Mouse (Mus musculus): ENCODE data around the gene Nos2.

Nos2 gene

DNA sequence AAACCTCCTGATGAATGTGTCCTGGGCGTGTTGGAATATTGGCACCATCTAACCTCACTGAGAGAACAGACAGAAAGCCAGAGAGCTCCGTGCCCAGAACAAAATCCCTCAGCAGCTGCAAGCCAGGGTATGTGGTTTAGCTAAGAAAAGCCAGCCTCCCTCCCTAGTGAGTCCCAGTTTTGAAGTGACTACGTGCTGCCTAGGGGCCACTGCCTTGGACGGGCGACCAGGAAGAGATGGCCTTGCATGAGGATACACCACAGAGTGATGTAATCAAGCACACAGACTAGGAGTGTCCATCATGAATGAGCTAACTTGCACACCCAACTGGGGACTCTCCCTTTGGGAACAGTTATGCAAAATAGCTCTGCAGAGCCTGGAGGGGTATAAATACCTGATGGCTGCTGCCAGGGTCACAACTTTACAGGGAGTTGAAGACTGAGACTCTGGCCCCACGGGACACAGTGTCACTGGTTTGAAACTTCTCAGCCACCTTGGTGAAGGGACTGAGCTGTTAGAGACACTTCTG, at the start of gene Nos2:
Gene Nos2 (plus strand): TSS at position 377 of the 529 bp plus-strand sequence.
- no peak for DNase-seq (ENCODE audit: low read depth in 2 of 2, low spot score in 2 of 2)

- DNase-seq (ENCODE audit: low read depth in 2 of 2, low spot score in 2 of 2), result no peak
Measured at GRCm38 (mm10) chr11:78870891-78871290, 49.7 kb upstream of the Nos2 start.

DNA sequence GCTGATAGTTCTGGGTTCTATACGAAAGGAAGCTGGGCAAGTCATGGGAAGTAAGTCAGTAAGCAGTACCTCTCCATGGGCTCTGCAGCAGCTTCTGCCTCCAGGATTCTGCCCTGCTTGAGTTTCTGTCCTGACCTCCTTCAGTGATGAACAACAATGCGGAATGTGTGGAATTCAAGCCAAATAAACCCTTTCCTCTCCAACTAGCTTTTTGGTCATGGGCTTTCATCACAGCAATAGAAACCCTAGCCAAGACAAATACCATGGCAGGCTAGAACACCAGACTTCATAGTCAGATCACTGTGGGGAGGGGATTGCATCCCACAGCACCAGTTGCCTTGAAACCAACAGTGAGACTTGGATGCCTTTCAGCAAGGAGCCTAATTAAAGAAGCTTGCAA, 47.8 kb upstream of the Nos2 start:
- DNase-seq (ENCODE audit: low read depth in 2 of 2, low spot score in 2 of 2), result no peak

DNA sequence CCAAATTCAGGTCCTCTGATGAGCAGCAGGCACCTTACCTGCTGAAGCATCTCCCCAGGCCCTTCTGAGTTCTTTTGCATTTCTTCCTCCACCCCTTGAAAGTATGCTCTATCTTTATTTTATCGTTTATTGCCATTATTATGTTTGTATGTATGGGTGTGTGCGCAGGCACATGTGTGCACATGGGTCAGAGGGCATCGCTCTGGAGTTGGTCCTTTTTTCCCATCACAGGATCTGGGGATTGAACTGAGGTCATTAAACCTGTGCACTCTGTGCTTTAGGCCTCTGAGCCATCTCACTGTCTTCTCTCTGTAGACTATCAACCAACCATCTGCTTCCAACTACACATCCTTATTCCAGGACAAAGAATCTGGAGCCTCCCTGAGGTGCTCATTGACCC, 40.9 kb upstream of the Nos2 start:
- no peak for DNase-seq (ENCODE audit: low read depth in 2 of 2, low spot score in 2 of 2)

DNA sequence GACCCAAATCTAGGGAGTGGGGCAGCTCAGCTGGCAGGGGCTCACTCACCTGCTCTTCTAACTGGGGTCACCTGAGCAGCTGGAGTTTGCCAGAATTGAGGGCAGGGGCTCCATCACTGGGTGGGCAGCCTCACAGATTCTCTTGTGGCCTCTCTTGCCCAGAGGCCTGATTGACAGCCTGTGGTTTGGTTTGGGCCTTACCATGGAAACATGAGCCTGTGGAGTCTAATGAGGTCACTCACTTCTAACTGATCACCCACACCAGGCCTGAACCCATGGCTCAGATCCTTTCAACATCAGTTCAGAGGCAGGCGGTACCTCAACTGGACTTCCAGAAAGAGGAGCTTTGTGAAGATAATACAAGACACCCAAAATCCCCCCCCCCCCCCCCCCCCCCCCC, 33.9 kb upstream of the Nos2 start:
- DNase-seq (ENCODE audit: low read depth in 2 of 2, low spot score in 2 of 2), result no peak

DNA sequence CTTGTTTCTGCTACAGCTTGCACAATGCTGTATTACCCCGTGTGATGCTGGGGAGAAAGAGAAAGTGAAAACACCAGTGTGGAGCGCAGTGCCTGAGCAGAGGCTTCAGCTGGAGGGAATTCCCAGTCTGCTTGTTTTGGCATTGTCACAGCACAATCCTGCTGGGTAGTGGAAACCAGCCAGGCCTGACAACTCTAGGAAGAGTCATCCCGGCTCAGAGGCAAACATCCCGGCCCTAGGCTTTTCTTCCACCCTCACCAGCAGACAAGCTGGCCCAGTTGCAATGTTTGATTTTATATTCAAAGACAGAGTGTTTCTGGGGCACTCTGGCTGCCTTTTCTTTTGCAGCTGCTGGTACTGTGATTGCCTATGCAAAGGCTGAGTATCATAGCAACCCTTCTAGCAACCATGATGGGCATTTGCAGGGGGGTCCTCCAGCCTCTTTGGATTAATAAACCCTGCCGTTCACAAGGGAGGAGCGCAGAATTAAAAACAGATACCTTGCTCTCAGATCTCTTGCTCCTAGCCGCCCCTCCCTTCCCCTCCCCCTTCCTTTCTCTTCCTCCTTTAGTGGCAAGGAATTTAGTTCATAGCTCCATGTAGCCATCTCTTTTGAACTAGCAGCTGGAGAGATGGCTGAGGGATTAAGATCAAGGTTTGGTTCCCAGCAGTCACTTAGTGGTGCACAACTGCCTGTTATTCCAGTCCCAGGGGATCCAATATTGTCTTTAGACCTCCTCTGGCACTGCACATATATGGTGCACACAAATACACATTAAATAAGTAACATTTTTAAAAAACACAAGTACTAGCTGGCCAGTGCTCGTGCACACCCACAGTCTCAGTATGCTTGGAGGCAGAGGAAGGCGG, 33.2 kb upstream of the Nos2 start:
- peak in 1 of 2 experiments; percentile 1 for DNase-seq (ENCODE audit: low read depth in 2 of 2, low spot score in 2 of 2)

DNA sequence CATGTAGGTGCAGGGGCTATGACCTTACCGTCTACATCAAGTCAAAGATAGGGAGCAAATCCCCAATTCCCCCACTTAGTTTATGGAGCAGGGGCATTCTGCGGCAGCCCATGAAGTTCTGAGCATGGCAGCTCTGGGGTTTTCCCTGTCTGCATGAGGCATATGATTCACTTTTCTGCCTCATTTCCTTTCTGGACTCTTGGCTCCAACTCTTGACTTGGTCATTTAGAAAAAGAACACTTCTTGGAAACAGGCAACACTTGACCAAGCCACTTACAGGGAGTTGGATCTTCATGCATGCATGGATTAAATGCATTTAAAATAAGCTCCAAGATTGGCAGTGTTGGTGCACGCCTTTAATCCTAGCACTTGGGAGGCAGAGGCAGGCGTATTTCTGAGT, 31.4 kb upstream of the Nos2 start:
- DNase-seq (ENCODE audit: low read depth in 2 of 2, low spot score in 2 of 2), result no peak

- DNase-seq (ENCODE audit: low read depth in 2 of 2, low spot score in 2 of 2), result peak; percentile 22 to 40
Measured at GRCm38 (mm10) chr11:78896357-78897123, 24.0 kb upstream of the Nos2 start.

GRCm38 (mm10) chr11:78915473-78915872, 5.1 kb upstream of the Nos2 start:
- no peak for DNase-seq (ENCODE audit: low read depth in 2 of 2, low spot score in 2 of 2)

DNA sequence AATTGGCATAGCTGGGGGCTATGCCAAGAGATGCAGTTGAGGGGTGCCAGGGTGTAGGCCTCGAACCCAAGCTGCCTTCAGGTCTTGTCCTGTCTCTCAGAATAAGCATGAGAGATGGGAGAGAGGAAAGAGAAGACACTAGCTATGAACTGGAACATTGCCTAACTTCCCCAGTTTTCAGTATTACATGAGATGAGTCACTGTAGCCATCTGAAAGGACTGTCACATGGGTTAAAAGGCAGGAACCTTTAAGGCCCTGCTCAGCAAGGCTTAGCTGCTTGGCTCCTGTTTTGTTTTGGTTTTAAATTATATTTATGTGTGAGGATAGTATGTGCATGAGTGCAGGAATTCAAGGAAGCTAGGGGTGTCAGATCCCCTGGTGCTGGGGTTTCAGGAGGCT, 4.2 kb upstream of the Nos2 start:
- DNase-seq (ENCODE audit: low read depth in 2 of 2, low spot score in 2 of 2), result no peak

GRCm38 (mm10) chr11:78919745-78920144, 842 bp upstream of the Nos2 start:
- no peak for DNase-seq (ENCODE audit: low read depth in 2 of 2, low spot score in 2 of 2)

- peak; percentile 37 to 54 for DNase-seq (ENCODE audit: low read depth in 2 of 2, low spot score in 2 of 2)
Measured at GRCm38 (mm10) chr11:78922678-78923407, 2.3 kb downstream of the Nos2 start.

DNA sequence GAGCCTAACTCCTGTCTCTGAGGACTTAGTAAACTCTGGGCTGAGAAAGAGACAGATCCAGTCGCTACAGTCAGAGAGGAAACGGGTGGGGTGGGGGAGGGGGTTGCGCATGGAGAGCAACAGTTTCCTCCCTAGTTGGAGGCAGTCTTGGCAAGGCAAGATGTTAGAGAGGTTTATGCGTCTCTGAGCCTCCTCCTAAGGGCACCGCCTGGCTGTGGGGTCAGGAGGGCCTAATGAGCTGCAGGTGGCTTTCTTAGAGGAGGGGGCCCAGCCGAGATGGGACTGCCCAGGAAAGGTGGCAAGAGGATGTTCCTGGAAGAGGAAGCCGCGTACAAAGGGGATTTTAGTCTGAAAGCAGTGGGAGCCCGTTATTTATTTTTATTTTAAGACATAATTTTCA, 3.5 kb downstream of the Nos2 start:
- DNase-seq (ENCODE audit: low read depth in 2 of 2, low spot score in 2 of 2), result no peak

- DNase-seq (ENCODE audit: low read depth in 2 of 2, low spot score in 2 of 2), result no peak
Measured at GRCm38 (mm10) chr11:78924916-78925315, 4.3 kb downstream of the Nos2 start.

GRCm38 (mm10) chr11:78929345-78929744, 8.8 kb downstream of the Nos2 start:
- no peak for DNase-seq (ENCODE audit: low read depth in 2 of 2, low spot score in 2 of 2)

- DNase-seq (ENCODE audit: low read depth in 2 of 2, low spot score in 2 of 2), result no peak
Measured at GRCm38 (mm10) chr11:78934307-78934706, 13.7 kb downstream of the Nos2 start.

- DNase-seq (ENCODE audit: low read depth in 2 of 2, low spot score in 2 of 2), result no peak
Measured at GRCm38 (mm10) chr11:78934727-78935126, 14.1 kb downstream of the Nos2 start.

DNA sequence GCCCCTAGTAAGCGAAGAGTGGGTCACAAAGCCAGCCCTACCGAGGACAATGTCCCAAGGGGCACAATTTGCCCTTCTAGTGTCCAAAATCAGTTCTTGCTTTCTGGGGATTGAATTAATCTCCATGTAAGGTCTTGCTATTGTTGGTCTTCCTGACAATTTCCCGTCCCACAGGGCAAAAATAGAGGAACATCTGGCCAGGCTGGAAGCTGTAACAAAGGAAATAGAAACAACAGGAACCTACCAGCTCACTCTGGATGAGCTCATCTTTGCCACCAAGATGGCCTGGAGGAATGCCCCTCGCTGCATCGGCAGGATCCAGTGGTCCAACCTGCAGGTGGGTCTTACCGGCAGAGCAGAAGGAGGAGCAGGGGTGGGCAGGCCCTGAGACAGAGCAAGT, 14.6 kb downstream of the Nos2 start:
- no peak for DNase-seq (ENCODE audit: low read depth in 2 of 2, low spot score in 2 of 2)

DNA sequence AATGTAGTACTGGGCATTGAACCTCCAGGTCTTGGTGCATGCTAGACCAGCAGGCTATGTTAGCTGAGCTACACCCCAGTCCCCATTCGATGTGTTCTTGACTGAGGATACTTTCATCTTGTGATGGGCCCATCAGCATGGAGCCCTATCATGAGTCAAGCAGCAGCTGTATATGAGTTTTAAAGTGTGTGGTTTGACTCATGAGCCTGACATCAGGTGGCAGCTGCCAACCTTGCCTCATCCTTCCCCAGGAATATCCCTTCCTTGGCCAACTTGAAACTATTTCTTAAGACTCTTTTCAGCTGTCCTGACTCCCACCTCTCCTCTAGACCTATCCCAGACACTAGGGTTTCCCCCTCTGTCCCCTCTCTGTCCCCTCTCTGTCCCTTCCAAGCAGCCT, 22.5 kb downstream of the Nos2 start:
- no peak for DNase-seq (ENCODE audit: low read depth in 2 of 2, low spot score in 2 of 2)

DNA sequence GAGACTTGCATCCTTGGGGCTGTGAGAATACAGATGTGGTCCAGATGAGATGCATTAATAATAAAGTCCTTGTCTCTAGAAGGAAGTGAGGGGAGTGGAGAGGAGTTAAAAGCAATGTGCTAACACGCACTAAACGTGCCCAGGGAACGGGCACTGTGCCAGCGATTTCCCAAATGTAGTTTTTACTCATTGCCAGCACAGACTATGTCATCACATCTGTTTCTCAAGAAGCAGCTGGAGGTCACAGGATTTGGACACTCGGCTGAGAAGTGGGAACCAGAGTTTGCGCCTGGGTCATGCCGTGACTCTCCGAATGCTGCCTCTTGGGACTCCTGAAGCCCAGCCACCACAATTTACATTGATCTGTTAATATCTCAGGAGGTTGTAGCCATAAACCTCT, 29.8 kb downstream of the Nos2 start:
- DNase-seq (ENCODE audit: low read depth in 2 of 2, low spot score in 2 of 2), result no peak

DNA sequence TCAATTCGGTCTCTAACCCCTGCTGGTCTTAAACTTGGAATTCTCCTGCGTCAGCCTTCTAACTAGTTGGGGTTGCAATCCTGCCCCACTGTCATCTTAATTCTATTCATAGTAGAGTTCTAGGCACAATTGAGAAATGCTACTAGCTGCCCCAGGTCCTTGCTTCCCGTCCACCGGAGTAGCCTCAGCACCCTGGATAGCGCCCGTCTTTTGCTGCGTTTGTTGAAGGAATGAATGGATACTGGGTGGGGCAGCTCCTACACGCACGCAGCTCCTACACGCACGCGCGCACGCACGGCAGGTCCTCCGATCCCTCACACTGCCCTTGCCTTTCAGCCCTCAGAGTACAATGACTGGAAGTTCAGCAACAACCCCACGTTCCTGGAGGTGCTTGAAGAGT, 31.9 kb downstream of the Nos2 start:
- DNase-seq (ENCODE audit: low read depth in 2 of 2, low spot score in 2 of 2), result no peak
